Mouse (Mus musculus) liver, embryonic 13.5 days (tissue): ENCODE measurements at regions not wholly inside any gene's neighbourhood (a gene's known extent, or its start where the extent isn't known, plus 50 kb on each side); places are given as distances from the start of the nearest gene placed in this dataset.

Experiments
- ATAC-seq: fragments of 200-750 bp; cut with Nextera tagmentation; 2 replicates; pipeline ENCODE4 v1.8.0; 2017; ENCODE audit warnings: low read depth, mild to moderate bottlenecking, moderate number of reproducible peaks, moderate library complexity
- DNase-seq: peaks from one replicate; pipeline ENCODE4 v3.0.0; 2022
- H3K27ac ChIP-seq: fragments of 300-500 bp; sonication (generic); 2 replicates; pipeline ENCODE4 v1.5.1; 2015; ENCODE audit warnings: moderate library complexity, mild to moderate bottlenecking, inconsistent platforms
- H3K27me3 ChIP-seq: fragments of 300-500 bp; sonication (generic); 2 replicates; pipeline ENCODE4 v1.6.1; 2015; ENCODE audit warnings: mild to moderate bottlenecking, inconsistent platforms
- H3K36me3 ChIP-seq: fragments of 300-500 bp; sonication (generic); 2 replicates; pipeline ENCODE4 v1.6.1; 2015; ENCODE audit warnings: mild to moderate bottlenecking, inconsistent platforms
- H3K4me1 ChIP-seq: fragments of 300-500 bp; sonication (generic); replicated peaks from 2 replicates; pipeline ENCODE4 v1.6.1; 2015; ENCODE audit warnings: inconsistent platforms
- H3K4me2 ChIP-seq: fragments of 300-500 bp; sonication (generic); 2 replicates; pipeline ENCODE4 v1.6.1; 2015; ENCODE audit warnings: inconsistent platforms, mild to moderate bottlenecking, moderate library complexity
- H3K4me3 ChIP-seq: fragments of 300-500 bp; sonication (generic); replicated peaks from 2 replicates; pipeline ENCODE4 v1.5.1; 2015; ENCODE audit warnings: mild to moderate bottlenecking, inconsistent platforms
- H3K9ac ChIP-seq: fragments of 300-500 bp; sonication (generic); 2 replicates; pipeline ENCODE4 v1.6.1; 2015; ENCODE audit warnings: mild to moderate bottlenecking, inconsistent platforms
- H3K9me3 ChIP-seq: fragments of 300-500 bp; sonication (generic); replicated peaks from 2 replicates; pipeline ENCODE4 v1.6.1; 2016; ENCODE audit warnings: inconsistent platforms
- WGBS: fragments of 180-500 bp; shearing (Covaris S2); methylation state at CpG from one replicate; pipeline ENCODE4 v1.1.7; 2015; ENCODE audit not compliant: insufficient replicate concordance; 5-methylcytosine and 5-hydroxymethylcytosine counted together

GRCm38 (mm10) chr4:140396548-140396947 lies 150.0 kb upstream of the Igsf21 start:
- ATAC-seq = no peak
- no peak overlapping the region for H3K9ac ChIP-seq
- no peak for DNase-seq

GRCm38 (mm10) chr4:140392290-140392689 lies 145.7 kb upstream of the Igsf21 start:
- H3K9me3 ChIP-seq = no peaks in the 10 kb centered on the region
- WGBS = 45% methylated on average over 7 of the region's 7 CpGs
- ATAC-seq (no peak), DNase-seq (no peak)
- H3K4me2 ChIP-seq = no peak overlapping the region
- H3K4me1 ChIP-seq = no peaks in the 10 kb centered on the region
- H3K36me3 ChIP-seq = no peaks in the 10 kb centered on the region
- H3K27me3 ChIP-seq = no peaks in the 10 kb centered on the region
- H3K27ac ChIP-seq = no peak overlapping the region
- H3K9ac ChIP-seq = no peak overlapping the region
- H3K4me3 ChIP-seq = no peak overlapping the region

More at GRCm38 (mm10) chr4:140396548-140396947, 150.0 kb upstream of the Igsf21 start:
- H3K4me2 ChIP-seq = no peak overlapping the region
- no peak overlapping the region for H3K4me3 ChIP-seq
- H3K27ac ChIP-seq = no peak overlapping the region
- no peaks in the 10 kb centered on the region for H3K36me3 ChIP-seq
- no peaks in the 10 kb centered on the region for H3K27me3 ChIP-seq
- no peaks in the 10 kb centered on the region for H3K9me3 ChIP-seq
- WGBS = 68% methylated on average over 8 of the region's 8 CpGs
- H3K4me1 ChIP-seq = no peaks in the 10 kb centered on the region

DNA sequence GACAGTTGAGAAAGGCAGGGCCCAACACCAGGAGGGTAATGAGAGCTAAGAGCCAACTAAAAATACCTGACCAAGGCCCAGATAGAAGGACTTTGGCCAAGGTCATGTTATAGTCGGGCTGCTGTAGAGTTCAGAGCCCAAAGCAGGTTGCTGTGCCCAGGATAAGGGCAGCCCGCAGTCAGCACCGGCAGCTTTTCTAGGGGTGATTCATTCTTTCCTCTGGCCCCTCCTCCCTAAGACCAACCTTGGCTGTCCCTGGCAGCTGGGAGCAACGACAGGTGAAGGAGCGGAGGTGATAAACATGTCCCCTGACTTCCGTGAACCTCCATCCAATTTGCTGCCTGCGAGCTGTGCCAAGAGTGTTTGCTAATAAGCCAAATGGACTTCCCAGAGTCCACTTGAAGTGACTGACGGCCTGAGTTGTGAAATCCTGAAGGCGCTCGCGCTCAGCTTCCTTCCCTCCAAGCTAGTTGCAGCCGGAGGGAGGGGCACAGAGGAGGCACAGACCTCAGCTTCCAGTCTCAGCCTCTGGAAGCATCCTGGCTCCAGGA lies 144.2 kb upstream of the Igsf21 start:
- Histone ChIP-seq H3K4me2 (no peak overlapping the region), H3K36me3 (no peaks in the 10 kb centered on the region), H3K9ac (no peak overlapping the region), H3K27me3 (no peaks in the 10 kb centered on the region), H3K4me3 (no peak overlapping the region), H3K4me1 (no peaks in the 10 kb centered on the region), H3K27ac (no peak overlapping the region), H3K9me3 (no peaks in the 10 kb centered on the region)
- ATAC-seq (no peak), DNase-seq (no peak)
- WGBS = 39% methylated on average over 12 of the region's 12 CpGs

- WGBS = 41% methylated on average over 6 of the region's 6 CpGs
These were observed 139.1 kb upstream of the Igsf21 start for GRCm38 (mm10) chr4:140385686-140386085.

DNA sequence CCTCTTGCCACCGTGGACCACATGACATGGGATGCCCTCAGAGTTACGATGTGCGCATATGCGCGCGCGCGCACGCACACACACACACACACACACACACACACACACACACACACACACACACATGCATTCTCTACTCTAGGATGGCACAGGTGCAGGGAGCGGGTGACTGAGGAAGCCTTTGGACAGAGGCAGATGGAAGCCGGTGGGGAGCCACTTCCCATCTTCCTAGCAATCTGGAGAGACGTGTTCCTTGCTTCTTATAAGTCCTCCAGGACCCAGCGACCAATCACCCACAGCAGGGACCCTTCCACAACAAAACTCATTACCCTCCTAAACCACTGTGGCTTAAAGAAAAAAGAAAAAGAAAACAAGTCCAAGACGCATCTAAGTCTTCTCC lies 138.6 kb upstream of the Igsf21 start:
- WGBS = 83% methylated on average over 14 of the region's 14 CpGs
- Histone ChIP-seq H3K4me3 (no peak overlapping the region), H3K4me2 (no peak overlapping the region), H3K36me3 (no peaks in the 10 kb centered on the region), H3K27ac (no peak overlapping the region), H3K9me3 (0 out of 2 replicates have a peak, but pooled peaks cover 3% of the 10 kb centered on the region), H3K27me3 (no peaks in the 10 kb centered on the region), H3K9ac (no peak overlapping the region), H3K4me1 (no peaks in the 10 kb centered on the region)
- DNase-seq (no peak), ATAC-seq (no peak)

More at GRCm38 (mm10) chr4:140385686-140386085, 139.1 kb upstream of the Igsf21 start:
- H3K36me3 ChIP-seq = no peaks in the 10 kb centered on the region
- no peak for DNase-seq
- no peaks in the 10 kb centered on the region for H3K27me3 ChIP-seq
- 0 out of 2 replicates have a peak, but pooled peaks cover 3% of the 10 kb centered on the region for H3K9me3 ChIP-seq
- H3K4me1 ChIP-seq = no peaks in the 10 kb centered on the region
- no peak overlapping the region for H3K4me2 ChIP-seq
- no peak overlapping the region for H3K27ac ChIP-seq
- no peak for ATAC-seq
- no peak overlapping the region for H3K9ac ChIP-seq
- no peak overlapping the region for H3K4me3 ChIP-seq

- 62% methylated on average over 7 of the region's 7 CpGs for WGBS
- no peak for DNase-seq
- no peak for ATAC-seq
These were observed 137.0 kb upstream of the Igsf21 start for GRCm38 (mm10) chr4:140383596-140383995.

GRCm38 (mm10) chr4:140380733-140381132 lies 134.1 kb upstream of the Igsf21 start:
- H3K27ac ChIP-seq = no peak overlapping the region
- no peaks in the 10 kb centered on the region for H3K27me3 ChIP-seq
- 27% methylated on average over 13 of the region's 13 CpGs for WGBS
- no peak overlapping the region for H3K4me2 ChIP-seq
- H3K9me3 ChIP-seq = 0 out of 2 replicates have a peak, but pooled peaks cover 3% of the 10 kb centered on the region
- ATAC-seq (no peak), DNase-seq (no peak)
- H3K4me3 ChIP-seq = no peak overlapping the region
- H3K36me3 ChIP-seq = no peaks in the 10 kb centered on the region
- H3K4me1 ChIP-seq = no peaks in the 10 kb centered on the region
- H3K9ac ChIP-seq = no peak overlapping the region

More at GRCm38 (mm10) chr4:140383596-140383995, 137.0 kb upstream of the Igsf21 start:
- Histone ChIP-seq H3K27ac (no peak overlapping the region), H3K9ac (no peak overlapping the region), H3K27me3 (no peaks in the 10 kb centered on the region), H3K4me1 (no peaks in the 10 kb centered on the region), H3K4me3 (no peak overlapping the region), H3K36me3 (no peaks in the 10 kb centered on the region), H3K9me3 (0 out of 2 replicates have a peak, but pooled peaks cover 3% of the 10 kb centered on the region), H3K4me2 (no peak overlapping the region)

DNA sequence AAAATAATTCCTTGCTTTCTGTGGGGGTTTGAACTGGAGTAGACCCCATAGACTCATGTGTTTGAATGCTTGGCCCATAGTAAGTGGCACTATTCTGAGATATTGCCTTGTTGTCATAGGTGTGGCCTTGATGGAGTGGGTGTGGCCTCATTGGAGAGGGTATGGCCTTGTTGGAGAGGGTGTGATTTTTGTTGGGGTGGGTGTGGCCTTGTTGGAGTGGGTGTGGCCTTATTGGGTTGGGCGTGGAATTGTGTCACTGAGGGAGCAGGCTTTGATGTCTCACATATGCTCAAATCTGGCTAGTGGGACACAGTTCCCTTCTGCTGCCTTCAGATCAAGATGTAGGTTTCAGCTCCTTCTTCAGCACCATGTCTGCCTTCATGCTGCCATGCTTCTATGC lies 131.4 kb upstream of the Igsf21 start:
- Histone ChIP-seq H3K9me3 (no peaks in the 10 kb centered on the region), H3K4me3 (no peak overlapping the region), H3K9ac (no peak overlapping the region), H3K27me3 (no peaks in the 10 kb centered on the region), H3K4me1 (no peaks in the 10 kb centered on the region), H3K36me3 (no peaks in the 10 kb centered on the region), H3K27ac (no peak overlapping the region), H3K4me2 (no peak overlapping the region)
- ATAC-seq (no peak), DNase-seq (no peak)
- 56% methylated on average over 1 of the region's 1 CpGs for WGBS

DNA sequence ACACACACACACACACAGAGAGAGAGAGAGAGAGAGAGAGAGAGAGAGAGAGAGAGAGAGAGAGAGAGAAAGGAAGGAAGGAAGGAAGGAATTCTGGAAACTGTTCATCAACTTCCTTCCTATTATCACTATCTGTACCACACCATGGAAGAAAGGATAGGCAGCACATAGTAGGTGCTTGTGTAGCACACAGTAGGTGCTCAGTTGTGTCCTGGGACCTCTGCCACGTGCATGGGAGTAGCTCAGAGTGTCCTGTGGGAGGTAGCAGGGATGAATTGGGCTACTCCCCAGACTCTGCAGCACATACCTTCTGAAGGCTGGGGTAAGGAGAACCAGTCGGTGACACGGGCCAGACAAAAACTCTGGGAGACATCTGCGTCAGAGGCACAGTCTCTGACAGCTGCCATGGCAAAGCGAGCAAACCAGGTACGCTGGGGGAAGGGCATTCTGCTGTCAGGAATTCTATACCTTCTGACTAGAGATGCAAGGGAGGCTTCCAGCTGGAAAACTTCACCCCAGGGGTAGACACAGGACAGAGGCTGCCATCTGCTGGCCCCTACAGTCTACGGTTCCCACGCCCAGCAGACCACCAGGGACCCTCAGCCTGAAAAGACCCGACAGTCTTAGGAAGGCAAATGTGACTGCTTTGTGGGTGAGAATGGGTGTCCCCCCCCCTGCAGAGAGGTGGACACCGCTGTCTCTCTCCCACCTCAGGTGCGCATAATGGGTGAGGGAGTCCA lies 126.2 kb upstream of the Igsf21 start:
- ATAC-seq (no peak), DNase-seq (no peak)
- Histone ChIP-seq H3K27me3 (no peaks in the 10 kb centered on the region), H3K4me3 (no peak overlapping the region), H3K36me3 (no peaks in the 10 kb centered on the region), H3K4me2 (no peak overlapping the region), H3K4me1 (no peaks in the 10 kb centered on the region), H3K9me3 (peaks cover 8% of the 10 kb centered on the region; the same call in 1 of the 2 replicates), H3K27ac (no peak overlapping the region), H3K9ac (no peak overlapping the region)
- 44% methylated on average over 11 of the region's 11 CpGs for WGBS

- no peaks in the 10 kb centered on the region for H3K4me1 ChIP-seq
- H3K27me3 ChIP-seq = no peaks in the 10 kb centered on the region
- DNase-seq (no peak), ATAC-seq (no peak)
- H3K9ac ChIP-seq = no peak overlapping the region
- no peaks in the 10 kb centered on the region for H3K36me3 ChIP-seq
- WGBS = 67% methylated on average over 20 of the region's 20 CpGs
- H3K4me2 ChIP-seq = no peak overlapping the region
- peaks cover 8% of the 10 kb centered on the region; the same call in 1 of the 2 replicates for H3K9me3 ChIP-seq
- H3K4me3 ChIP-seq = no peak overlapping the region
- no peak overlapping the region for H3K27ac ChIP-seq
These were observed 125.0 kb upstream of the Igsf21 start for GRCm38 (mm10) chr4:140371426-140372213.

DNA sequence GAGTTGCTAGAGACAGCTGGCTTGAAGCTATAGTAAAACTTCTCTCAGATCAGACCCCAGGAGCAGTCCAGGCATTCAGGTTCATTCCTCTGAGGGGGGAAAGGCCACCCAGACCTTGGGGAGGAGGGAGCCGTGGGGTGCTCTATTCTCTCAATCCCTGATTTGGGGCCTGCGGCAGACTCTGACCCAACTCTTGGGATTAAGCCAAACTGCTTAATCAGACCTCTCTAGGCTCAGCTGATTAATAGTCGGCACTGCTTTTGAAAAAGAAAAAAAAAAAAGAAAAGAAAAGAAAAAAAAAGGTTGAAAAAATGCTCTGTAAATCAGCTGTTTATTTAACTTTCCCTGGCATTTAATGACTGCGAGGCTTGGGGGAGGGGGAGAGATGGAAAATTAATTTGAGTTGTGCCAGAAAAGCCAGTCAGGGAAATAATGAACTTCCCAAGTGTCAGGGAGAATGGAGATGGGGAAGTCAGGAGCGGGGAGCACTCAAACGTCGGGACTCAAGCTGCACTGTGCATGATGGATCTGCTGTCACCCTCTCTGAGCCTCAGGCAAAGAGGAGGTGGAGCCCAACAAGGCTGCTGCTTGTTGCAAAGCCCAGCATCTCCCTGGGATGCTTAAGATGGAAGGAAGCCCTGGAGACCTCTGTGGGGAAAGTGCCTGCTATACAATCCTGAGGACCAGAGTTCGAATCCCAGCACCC lies 120.5 kb upstream of the Igsf21 start:
- Histone ChIP-seq H3K9ac (no peak overlapping the region), H3K4me2 (no peak overlapping the region), H3K4me1 (no peaks in the 10 kb centered on the region), H3K36me3 (no peaks in the 10 kb centered on the region), H3K27ac (no peak overlapping the region), H3K4me3 (no peak overlapping the region), H3K27me3 (no peaks in the 10 kb centered on the region), H3K9me3 (peaks cover 8% of the 10 kb centered on the region; the same call in 1 of the 2 replicates)
- DNase-seq = no peak
- no peak for ATAC-seq
- 49% methylated on average over 8 of the region's 8 CpGs for WGBS
